Mouse (Mus musculus): ENCODE measurements around the gene Nelfcd.
A peak's percentile ranks its signal among the peaks of the same experiment; 100 is the strongest.

Nelfcd gene

DNA sequence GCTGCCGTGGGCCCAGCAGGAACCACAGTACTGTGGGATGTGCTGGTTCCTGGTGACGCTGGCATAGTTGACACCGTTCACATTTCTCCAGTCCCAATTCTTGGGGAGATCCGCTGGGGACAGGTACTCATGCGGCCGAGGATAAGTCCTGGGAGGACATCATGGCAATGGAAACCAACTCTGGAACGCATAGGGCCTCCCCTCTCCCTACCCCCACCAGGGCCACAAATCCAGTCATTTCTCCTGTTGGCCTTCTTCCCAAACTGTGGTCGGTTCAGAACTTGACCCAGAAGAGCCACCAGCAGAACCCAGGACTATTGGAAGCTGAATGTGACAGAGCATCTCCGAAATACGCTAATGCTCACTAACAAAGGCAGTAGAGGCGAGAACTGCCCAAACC is 22.6 kb downstream of the Nelfcd start:
- no peak for DNase-seq

DNA sequence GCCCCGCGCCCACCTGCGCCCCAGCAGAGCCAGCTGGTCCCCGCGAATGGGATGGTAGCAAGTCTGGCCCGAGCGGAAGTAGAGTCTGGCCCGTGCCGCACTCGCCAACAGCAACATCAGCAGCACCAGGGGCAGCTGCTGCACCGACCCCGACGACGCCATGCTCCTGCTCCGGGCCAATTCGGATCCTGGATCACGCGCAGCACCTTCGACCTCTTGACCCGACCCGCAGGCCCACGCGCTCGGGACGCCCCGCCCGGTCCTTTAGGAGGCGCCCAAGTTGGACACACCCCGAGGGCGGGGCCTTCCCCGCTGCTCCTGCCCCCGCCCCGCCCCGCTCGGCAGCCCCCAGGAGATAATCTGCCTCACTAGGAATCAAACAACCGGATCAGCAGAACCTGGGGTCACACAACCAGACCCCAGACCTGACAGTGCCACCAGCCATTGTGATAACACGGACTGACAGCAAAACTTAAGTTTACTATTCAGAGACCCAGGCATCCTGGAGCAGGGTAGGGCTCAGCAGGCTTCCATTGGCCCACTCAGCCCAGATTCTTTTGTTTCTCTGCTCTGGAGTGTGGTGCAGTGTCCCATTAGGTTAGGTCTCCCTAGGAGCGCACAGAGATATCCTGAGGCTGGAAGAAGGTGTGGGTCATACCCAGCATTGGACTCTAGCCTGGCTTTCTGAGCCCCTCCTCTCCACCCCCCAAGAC is 23.3 kb downstream of the Nelfcd start, which contains the start of gene Ctsz:
Gene Ctsz (minus strand): TSS at position 303 of the 713 bp plus-strand sequence.
- peak; percentile 55 for DNase-seq

DNA sequence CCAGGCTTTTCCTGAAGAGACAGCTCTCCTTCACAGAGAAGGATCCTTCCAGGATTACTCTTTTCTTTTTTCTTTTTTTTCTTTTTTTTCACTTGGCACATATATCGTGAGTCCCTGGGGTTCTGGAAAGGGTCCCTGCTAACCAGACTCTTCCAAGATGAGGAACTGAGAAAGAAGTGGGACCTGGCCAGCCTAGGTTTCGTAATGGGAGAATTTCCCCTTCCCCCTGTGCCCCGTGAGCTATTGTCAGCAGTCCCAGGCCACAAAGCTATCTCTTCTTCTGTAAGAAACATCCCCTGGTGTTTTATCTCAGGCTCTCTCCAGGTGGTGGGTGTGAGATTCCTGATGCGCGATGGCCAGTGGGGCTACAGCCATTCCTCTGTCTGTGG is 23.8 kb downstream of the Nelfcd start:
- DNase-seq = no peak

DNA sequence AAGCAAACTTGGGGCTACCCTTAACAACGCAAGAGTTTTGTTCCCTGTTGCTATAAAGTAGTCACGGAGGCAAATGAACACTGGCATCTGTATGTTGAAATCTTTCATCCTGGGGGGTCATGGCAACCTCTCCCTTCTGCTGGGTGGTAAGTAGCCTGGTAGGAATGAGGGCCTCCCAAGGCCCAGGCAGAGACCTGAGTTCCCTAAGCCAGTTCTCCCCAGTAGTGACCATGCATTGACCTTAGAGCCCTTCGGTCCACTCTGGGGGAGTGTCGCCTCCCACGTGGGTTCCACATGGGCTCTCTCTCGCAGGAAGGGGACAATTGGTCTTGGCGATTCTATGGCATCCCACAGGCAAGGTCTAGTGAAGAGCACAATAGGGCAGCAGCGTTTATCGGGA is 24.4 kb downstream of the Nelfcd start:
- DNase-seq = no peak

- DNase-seq = no peak
Observed at GRCm38 (mm10) chr2:174441898-174442297, 26.3 kb downstream of the Nelfcd start.

DNA sequence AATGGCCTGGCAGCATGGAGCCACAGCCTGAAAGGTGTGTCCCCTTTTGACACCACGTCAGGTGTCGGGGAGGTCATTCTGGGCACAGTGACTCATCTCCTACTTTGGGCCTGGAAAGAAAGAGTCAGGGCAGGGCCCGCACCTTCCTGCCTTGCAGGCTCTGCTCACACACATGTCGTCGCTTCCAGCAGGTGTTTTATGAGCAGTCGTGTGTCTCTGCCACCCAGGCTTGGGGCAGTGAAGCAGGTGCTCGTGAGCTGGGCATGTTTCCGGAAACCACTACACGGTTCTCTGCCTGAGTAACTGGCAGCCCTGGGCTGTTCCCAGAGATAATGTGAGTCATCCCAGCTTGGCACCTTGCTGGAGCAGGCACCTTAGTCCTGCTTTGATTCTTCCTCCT is 26.9 kb downstream of the Nelfcd start:
- no peak for DNase-seq

DNA sequence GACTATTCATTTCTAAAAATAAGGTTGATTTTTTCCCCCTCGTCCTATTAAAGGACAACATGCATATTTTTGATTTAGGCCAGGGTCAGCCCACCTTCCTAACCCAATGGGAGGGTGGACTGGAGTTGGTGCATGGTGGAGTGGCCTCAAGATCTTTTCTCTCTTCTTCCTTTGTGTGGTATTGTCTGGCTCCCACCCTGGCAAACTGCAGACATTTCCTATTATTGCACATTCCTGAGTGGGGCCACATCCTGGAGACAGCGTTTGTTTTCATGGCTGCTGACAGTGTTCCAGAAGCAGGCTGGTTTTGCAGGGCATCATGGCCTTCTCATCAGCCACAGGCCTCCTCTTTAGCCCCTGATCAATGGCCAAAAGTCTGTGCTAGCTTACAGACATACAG is 27.4 kb downstream of the Nelfcd start:
- no peak for DNase-seq

DNA sequence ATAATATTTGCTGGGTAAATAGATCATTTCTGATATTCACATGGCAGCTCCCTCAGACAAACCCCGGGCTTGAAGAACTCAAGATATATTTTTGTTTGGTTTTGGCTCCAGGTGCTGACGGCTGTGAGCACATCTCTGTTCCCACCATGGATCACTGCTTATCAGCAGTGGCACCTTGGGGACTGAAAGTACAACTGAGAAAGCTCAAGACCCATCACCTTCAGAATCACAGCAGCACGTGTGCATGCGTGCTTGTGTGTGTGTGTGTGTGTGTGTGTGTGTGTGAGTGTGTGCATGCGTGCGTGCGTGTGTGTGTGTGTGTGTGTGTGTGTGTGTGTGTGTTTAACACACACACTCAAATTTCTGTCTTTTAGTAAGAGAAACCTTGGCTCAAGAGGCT is 28.8 kb downstream of the Nelfcd start:
- no peak for DNase-seq

GRCm38 (mm10) chr2:174445018-174445417 is 29.4 kb downstream of the Nelfcd start:
- no peak for DNase-seq

DNA sequence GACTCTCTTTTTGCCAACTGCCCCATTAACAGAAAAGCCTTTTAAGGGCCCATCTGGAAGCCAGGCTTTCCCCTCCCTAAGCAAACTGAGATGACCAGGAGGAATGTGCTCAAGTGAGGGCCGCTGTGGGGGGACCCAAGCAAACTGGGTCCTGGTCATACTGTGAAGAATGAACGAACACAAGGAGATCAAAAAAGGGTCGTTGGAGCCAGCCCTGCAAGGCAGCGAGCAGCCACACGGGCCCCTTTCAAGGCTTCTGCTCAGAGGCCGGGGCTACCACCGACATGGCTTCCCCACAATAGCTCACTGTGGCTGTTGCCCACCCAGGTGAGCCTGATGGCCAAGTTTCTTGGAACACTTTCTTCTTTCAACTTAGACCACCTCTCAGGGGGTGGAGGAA is 30.9 kb downstream of the Nelfcd start:
- DNase-seq = no peak

DNA sequence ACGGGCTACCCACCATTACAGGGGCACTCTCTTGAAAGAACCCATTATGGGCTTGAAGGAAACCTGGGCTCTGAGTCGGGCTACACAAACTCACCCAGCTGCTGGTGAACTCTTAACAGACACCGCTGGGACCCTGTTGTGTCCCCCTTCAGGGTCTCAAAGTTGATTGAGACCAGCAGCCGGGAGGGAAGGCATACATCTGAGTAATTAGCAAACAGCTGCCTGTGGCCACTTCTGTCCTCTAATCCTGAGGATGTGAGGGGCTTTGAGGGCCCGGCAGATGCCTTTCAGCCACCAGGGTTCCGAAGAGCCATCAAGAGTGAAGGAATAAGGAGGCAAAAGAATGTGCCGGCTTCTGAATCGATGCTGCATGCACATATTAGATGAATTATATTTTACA is 31.3 kb downstream of the Nelfcd start:
- no peak for DNase-seq

- DNase-seq = no peak
Observed at GRCm38 (mm10) chr2:174448405-174448804, 32.8 kb downstream of the Nelfcd start.

GRCm38 (mm10) chr2:174450353-174450752 is 34.7 kb downstream of the Nelfcd start, which contains the start of gene Tubb1:
Gene Tubb1 (plus strand): TSS chr2:174450695.
- no peak for DNase-seq

GRCm38 (mm10) chr2:174453681-174454080 is 38.1 kb downstream of the Nelfcd start:
- DNase-seq = no peak

DNA sequence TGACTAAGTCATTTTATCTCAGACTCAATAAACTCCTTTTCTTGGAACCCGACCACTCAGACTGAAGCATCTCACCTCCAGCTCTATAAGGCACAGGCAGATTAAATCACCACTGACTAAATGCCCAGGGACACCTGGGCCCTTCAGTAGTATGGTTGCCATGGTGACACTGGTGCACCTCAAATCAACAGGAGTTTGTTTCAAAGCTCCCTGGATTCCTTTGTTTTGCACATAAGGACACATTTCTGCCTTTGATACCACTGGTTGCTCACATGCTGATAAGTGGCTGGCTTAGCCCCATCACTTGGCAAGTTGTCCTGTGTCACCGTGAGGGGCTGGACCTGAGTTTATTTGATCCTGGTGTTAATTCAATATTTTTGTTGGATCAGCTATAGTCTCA is 43.8 kb downstream of the Nelfcd start:
- DNase-seq = no peak

DNA sequence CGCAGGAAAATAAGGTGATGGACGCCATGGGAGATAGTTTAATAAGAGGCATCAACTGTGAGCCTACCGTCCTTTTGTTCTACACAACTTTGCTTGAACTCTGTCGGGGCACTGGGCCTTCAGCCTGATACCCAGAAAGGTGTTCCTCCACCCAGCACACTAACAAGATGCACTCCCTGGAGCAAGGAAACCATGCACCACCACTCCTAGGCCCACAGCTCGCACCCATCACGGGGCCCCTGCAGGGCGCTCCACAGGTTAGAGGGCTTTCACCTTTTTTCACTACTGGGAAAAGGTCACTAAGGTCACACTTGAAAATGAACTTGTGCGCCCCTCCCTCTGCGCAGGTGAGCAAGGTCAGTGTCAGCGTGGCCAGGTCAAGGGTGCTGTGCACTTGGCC is 47.8 kb downstream of the Nelfcd start:
- no peak for DNase-seq

GRCm38 (mm10) chr2:174463789-174464523 is 48.4 kb downstream of the Nelfcd start, which contains the start of gene Atp5e:
Gene Atp5e (minus strand): TSS chr2:174464105.
- DNase-seq = peak; percentile 91

DNA sequence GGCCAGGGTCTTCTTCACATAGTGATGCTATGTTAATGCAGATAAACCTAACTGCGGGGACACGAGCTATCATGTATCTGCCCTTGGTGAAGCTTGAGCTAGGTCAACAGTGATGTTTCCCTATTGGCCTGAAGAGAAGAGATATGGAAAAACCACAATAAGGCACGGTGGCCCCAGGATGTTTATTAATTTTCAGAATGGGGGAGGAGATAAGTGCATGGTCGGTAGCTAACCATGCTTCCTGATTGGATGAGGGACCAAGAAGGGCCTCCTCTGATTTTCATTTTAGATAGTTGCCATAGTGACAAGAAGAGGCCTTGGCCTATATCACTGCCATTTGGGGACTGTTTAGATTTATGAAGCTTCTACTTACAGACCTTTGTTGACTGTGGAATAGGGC is 54.7 kb downstream of the Nelfcd start:
- no peak for DNase-seq

- DNase-seq = no peak
Observed at GRCm38 (mm10) chr2:174470786-174471405, 55.3 kb downstream of the Nelfcd start.

GRCm38 (mm10) chr2:174472407-174472806 is 56.8 kb downstream of the Nelfcd start:
- no peak for DNase-seq

- DNase-seq = peak; percentile 100
Observed at GRCm38 (mm10) chr2:174472818-174473549, 57.4 kb downstream of the Nelfcd start, which contains the start of gene Prelid3b. Gene Prelid3b (minus strand): TSS chr2:174473081.

DNA sequence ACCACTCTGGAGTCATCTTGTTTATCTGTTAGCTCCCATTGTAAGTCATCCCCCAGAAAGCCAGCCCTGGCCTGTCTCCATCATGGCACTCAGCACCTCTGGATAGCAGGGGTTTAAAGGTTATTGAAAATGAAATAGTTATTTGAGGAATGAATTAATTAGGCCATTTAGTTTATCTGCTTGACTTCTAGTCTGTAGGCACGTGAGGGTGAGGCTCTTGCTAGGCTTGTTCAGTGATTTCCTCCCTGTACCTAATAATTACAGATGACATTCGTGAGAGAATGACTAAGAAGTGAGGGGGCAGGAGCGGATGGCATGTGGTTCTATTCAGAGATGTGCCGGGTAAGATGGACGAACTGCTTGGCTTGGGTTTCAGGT is 57.9 kb downstream of the Nelfcd start:
- DNase-seq = no peak

Data from right cerebral cortex, postnatal 4 days (tissue).